Mouse (Mus musculus): ENCODE data around the gene Scrn1.

Gene Scrn1

GRCm38 (mm10) chr6:54475926-54476667, 90.2 kb downstream of the Scrn1 start:
- no peak for DNase-seq (ENCODE audit: low read depth)

GRCm38 (mm10) chr6:54472846-54473715, 93.2 kb downstream of the Scrn1 start:
- DNase-seq (ENCODE audit: low read depth): no peak

- DNase-seq (ENCODE audit: low read depth): no peak
Measured at GRCm38 (mm10) chr6:54471866-54472265, 94.4 kb downstream of the Scrn1 start.

- no peak for DNase-seq (ENCODE audit: low read depth)
Measured at GRCm38 (mm10) chr6:54467371-54467770, 98.9 kb downstream of the Scrn1 start.

- no peak for DNase-seq (ENCODE audit: low read depth)
Measured at GRCm38 (mm10) chr6:54464926-54465325, 101.4 kb downstream of the Scrn1 start.

- DNase-seq (ENCODE audit: low read depth): no peak
Measured at GRCm38 (mm10) chr6:54463701-54464458, 102.4 kb downstream of the Scrn1 start.

- DNase-seq (ENCODE audit: low read depth): no peak
Measured at GRCm38 (mm10) chr6:54462766-54463165, 103.5 kb downstream of the Scrn1 start.

- DNase-seq (ENCODE audit: low read depth): no peak
Measured at GRCm38 (mm10) chr6:54460915-54461671, 105.2 kb downstream of the Scrn1 start.

- DNase-seq (ENCODE audit: low read depth): no peak
Measured at GRCm38 (mm10) chr6:54460172-54460914, 105.9 kb downstream of the Scrn1 start.

GRCm38 (mm10) chr6:54459661-54460060, 106.6 kb downstream of the Scrn1 start:
- DNase-seq (ENCODE audit: low read depth): no peak
